Mouse (Mus musculus): Measurements from ENCODE around the gene Map2k5.
A peak's percentile ranks its signal among the peaks of the same experiment; 100 is the strongest.

Map2k5 gene

DNA sequence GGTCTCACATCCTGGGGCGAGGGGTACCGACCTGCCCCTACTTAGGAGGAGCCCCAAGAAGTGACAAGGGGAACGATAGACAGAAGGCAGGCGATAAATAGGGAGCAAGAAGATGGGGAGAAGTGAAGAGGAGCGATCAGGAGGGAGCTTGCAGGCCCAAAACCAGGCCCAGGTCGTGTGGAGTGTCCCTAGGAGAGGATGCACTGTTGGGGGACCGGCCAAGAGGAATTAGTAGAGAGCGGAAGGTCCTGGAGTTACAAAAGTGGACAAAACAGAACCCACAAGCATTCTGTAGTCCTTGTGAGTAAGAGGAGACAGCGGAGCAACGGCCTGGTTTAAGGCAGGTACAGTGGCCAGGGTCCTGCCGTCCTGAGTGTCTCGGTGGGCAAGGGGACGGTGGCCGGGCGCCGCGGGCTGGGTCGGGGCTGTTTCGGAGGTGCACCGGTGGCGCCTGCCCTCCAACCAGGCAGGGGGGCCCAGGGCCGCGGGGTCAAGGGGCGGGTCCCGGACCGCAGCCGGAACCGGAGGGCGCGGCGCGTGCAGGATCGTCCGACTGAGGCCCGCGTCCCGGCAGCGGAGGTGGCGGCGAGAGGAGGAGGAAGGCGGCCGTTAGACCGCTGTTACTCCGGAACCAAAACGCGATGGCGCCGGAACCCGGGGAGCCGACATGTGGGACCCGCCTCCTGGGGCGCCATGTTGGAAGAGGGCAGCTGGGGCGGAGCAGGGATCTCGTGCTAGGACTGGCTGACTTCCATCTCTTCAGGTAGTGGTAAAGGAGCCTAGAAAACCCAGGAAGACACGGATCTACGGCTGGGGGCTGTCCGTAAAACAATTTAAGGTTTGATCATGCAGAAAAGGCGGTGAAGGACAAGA lies at the start of gene Map2k5:
TSS of gene Map2k5 (minus strand) at position 633 of the 873 bp plus-strand sequence.
- DNase-seq (ENCODE audit: low spot score), result peak; percentile 92

DNA sequence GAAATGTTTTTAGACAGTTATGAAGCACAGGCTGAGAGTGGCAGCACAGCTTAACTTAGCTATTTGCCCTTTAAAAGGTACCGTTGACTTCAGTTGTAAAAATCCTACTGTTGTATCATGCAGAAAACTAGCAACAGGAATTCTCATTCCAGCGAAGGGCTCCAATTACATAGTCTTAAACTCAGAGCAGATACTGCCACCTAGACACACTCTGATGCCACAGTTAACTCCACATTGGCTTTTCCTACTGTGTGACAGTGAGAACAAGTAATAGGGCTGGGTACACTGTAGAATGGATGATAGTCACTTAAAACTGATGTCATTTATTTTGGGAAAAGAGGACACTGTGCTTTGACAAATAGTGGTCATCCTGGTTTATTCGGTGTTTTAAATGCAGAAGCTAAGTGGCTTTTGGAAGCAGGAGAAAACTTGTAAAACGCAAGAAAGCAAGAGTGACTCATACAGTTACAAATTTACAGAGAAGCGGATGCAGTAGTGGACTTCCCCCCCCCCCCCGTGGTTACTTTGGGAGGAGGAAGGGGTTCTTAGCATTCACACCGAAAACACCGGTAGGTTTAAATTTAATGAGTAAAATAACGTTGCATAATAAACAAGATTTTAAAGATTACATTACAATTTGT lies 43.5 kb upstream of the Map2k5 start:
- DNase-seq (ENCODE audit: low spot score), result no peak

DNA sequence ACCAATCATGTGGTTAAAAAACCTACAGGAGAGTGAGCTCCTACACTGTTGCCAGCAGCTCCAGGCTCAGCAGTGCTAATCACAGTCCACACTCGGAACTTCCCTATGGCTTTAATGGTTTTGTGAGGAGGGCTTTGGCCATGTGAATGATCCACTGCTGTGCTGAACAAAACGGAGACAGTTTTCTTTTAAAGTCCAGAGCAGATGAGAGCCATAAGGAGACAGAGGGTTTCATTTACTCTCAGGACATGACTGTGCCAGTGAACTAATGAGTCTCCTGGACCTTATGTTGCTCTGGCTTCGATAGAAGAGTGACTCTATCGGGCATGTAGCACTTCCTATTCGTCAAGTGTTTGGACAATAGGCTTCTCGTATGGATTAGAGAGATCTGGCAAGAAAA lies 42.7 kb upstream of the Map2k5 start:
- no peak for DNase-seq (ENCODE audit: low spot score)

DNA sequence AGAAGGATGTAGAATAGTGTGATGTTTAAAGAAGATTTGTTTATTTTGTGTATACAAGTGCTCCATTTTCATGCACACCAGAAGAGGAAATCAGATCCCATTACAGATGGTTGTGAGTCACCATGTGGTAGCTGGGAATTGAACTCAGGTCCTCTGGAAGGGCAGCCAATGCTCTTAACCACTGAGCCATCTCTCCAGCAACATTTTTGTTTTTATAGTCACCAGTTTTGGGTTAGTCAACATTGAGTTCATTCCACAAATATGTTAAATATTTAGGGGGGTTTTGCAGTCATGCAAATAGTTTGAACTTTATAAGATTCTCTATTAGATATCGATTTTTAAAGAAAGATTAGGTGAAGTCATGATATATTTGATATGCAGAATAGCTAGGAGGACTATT lies 22.5 kb upstream of the Map2k5 start:
- DNase-seq (ENCODE audit: low spot score), result no peak

DNA sequence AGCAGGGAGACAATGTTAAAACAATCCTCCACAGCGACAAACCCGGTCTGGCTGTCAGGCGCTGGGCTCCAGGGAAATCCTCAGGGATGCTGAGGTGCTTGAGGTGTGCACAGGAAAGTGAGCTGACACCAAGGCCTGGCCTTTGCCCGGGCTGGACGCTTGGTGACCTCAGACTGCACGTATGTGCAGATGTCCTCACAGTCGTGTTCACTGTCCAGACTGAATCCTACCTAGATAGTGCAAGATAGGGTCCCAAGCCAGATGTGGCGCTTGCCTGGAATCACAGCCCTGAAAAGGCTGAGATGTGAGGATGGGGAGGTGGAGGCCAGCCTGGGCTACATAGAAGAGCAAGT lies 21.7 kb upstream of the Map2k5 start:
- no peak for DNase-seq (ENCODE audit: low spot score)

DNA sequence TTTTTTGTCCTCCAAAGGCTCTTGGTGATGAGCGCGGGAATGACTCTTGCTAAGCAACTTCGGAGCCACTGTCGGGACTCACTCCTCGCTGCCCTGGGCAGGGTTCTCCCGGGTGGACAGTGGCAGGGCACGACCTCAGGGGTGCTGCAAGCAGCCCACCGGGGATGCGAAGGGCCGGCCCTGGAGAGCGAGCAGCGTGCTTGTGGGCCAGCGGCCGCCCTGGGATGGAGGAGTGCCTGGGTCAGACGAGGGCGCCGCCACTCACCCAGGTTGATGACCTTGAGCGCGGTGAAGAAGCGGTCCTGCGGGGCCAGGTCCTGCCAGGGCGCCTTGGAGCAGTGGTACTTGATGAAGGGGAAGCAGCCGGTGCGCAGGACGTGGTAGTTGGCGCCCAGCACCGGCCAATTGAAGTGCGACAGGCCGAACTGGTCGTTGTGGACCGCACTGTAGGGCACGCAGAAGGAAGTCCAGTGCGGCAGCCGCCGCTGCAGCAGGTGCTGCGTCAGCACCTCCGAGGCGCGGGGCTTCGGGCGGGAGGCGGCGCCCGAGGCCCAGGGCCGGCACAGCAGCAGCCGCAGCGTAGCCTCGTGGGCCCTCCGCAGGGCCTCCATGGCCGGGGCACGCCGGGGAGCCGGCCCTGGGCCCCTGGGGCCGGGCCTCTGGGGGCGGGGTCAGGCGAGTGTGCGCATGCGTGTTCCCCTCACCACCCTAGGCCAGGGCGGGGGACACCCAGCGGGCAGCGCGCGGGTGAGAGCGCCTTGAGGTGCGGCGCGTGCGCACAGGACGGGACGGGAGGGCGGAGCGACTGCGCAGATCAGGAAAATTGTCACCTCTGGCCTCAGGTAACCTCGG lies 21.1 kb upstream of the Map2k5 start, which contains the start of gene 2300009A05Rik:
TSS of gene 2300009A05Rik (minus strand) at position 636 of the 852 bp plus-strand sequence.
- DNase-seq (ENCODE audit: low spot score), result peak; percentile 97

DNA sequence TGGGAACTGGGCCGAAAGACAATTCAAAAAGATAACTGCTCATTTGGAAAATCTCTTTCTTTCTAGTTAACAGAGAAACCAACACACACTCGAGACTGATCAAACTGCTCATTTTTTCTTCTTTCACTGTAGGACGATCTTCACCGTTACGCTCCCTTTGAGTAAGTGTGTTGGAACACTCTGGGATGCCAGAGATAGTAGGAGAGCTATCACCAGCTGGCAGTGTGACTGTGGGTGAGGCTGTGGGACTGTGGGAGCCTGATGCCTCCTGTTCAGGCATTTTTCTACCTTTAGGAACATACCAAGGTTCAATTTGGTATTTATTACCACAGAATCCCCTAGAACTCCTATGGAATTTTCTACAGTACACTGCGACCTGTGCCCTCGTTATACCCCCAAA lies 17.9 kb upstream of the Map2k5 start:
- no peak for DNase-seq (ENCODE audit: low spot score)

DNA sequence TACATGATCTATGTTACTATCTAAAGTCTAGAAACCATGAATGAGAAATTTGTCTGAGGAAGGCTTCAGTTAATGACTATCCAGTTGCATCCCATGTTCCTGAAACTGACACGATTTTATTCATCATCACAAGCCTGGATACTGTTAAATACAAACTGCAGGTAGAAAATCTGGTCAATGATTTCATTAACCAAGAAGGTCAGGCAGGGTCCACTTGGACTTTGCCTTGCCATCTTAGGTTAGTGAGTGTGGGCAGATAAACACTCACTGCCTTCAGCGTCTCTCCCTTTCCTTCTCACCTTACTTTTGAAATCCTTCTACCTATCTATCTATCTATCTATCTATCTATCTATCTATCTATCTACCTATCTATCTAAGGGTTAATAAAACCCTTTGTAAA lies 13.6 kb upstream of the Map2k5 start:
- no peak for DNase-seq (ENCODE audit: low spot score)

DNA sequence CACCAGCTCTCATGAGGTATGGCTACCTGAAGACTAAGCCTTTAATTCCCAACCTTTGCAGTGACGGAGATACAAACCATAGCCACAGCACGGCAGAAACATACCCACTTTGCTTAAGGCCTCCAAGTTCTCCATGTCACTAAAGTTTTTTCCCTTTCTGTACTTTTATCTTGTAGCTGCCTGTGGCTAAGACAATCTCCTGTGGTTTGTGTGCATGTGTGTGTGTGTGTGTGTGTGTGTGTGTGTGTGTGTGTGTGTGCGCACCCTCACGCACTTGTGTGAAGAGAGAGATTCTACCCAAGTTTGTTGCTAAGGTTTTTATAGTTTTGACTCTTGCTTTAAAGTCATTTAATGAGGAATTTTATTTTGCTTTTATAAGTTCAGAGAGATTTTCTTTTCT lies 5.1 kb upstream of the Map2k5 start:
- DNase-seq (ENCODE audit: low spot score), result no peak

DNA sequence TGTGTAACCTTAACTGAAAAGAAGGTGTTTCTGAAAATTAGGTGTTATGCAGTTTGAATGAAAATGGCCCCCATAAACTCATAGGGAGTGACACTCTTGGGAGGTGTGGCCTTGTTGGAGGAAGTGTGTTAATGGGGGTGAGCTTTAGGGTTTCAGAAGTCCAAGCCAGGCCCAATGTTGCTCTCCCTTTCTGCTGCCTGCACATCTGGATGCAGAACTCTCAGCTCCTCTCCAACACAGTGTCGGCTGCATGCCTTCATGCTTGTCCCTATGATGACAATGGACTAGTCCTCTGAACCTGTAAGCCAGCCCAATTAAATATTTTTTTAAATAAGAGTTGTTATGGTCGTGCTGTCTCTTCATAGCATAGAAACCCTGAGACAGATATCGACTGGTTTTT lies 2.6 kb upstream of the Map2k5 start:
- no peak for DNase-seq (ENCODE audit: low spot score)

DNA sequence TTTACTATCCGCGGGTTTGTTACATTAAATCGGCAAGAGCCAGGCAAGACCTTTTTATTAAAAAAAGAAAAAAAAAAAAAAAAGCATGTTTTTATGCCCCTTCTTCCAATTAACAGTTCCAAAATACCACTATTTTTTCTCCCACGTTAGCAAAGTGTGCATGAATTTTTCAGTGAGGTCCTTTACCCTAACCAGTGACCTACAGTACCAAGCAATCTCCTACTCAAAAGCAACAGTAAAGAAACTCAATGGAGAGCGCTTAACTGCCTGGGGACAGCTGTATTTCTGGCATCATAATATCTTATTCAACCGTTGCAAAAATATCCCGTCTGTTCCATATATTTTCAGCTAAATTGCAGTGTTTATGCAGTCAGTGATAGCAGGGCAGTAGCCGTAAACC lies 472 bp upstream of the Map2k5 start:
- no peak for DNase-seq (ENCODE audit: low spot score)

DNA sequence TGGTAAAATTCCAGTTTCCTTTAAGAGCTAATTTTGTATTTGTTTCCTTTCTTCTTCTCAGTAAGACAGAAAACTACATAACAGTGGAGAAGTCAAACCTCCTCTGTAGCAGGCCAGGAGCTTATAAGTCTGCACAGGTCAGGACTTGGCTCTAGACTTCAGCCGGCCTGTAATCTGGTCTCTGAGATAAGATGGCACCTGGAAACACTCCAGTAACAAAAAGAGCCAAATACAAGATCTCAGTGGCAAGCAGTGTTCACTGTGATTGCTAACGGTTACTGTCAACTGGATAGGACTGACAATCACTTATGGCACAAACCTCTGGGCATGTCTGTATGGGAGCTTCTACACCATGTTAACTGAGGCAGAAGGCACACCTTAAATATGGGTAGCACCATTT lies 4.4 kb downstream of the Map2k5 start:
- no peak for DNase-seq (ENCODE audit: low spot score)

DNA sequence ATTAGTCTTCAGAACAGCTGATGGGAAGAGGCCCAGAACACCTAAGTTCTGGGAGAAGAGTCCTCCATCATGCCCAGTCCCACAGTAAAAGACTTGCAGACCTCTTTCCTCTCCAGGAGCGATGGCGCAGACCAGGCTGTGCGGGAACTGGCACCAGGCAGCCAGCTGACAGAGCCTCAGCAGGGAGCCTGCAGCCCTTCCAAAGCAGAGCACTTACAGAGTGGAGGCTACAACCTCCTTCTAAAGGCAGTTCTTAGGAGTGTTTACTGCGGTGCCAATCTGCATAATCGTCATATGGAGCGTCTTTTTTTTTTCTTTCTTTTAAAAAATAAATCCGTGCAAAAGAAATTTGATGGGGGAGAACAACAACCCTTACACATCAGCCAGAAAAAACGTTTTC lies 5.2 kb downstream of the Map2k5 start:
- DNase-seq (ENCODE audit: low spot score), result no peak

DNA sequence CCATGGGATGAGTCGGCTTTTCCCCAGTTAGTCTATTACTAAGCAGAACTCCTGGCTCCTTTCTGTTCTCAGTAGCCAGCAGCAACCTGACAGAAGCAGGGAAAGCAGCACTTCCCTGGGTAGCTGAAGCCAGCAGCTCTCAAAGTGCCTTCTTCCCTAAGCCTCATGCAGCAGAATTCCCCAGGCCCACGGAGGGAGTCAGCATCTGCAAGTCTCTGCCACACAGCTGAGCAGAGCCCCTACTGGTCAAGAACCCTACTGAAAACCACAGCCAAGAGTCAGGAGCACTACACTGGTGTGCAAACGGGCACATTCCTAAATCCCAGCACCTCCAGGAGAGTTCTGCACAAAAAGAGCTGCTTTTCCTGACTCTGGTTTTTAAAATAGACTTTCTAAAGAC lies 17.3 kb downstream of the Map2k5 start:
- no peak for DNase-seq (ENCODE audit: low spot score)

DNA sequence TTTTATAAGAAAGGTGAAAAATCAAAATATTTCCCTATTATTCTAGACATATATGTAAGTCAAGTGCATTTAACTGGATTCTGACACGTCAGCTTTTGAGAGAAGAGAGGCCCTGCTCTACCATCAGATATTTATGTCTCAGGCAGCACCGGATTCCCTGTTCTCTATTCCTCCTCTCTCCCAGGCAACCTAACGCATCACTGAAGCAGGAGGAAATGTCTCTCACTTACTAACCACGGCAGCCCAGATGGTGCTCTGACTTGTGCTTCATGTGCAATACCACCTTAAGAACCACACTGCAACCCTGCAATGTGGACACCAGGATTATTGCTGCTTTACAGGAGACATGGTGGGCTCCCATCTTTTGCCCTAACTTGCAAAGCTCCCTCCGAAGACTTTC lies 18.7 kb downstream of the Map2k5 start:
- DNase-seq (ENCODE audit: low spot score), result no peak

DNA sequence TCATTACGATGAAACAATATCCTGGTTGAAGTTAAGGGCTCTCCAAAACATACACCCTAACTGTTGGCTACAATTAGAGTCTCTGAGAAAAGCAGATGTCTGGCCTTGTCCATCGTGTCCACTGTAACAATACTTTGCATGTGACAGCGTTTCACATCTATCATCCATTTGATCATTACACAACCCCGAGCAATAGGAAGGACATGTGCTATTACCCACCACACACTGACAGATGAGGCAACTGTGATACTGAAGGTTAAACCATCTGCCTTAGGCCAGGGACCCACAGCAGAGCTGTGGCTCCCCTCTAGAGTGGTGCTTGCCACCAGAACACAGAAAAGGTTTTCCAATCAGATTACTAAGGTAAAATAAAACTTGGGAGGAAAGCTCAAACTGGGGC lies 21.0 kb downstream of the Map2k5 start:
- no peak for DNase-seq (ENCODE audit: low spot score)

DNA sequence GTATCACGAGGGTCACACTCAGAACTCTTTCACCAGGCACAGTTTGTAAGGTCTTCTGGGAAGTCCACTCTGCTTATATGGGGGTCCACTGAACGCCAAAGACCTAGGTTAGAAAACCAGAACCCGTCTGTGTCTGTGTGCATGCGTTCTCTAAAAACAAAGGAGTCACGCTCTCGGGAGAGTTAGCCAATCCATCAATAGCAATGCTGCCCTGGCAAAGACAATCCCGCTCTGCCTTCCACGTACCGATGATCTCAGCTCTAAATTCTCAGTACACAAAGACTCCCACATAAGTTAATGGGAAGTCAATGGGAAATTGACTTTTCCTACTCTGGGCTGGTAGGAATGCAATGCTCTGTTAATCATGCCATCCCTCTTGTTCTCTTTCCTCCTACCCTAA lies 21.4 kb downstream of the Map2k5 start:
- DNase-seq (ENCODE audit: low spot score), result no peak

DNA sequence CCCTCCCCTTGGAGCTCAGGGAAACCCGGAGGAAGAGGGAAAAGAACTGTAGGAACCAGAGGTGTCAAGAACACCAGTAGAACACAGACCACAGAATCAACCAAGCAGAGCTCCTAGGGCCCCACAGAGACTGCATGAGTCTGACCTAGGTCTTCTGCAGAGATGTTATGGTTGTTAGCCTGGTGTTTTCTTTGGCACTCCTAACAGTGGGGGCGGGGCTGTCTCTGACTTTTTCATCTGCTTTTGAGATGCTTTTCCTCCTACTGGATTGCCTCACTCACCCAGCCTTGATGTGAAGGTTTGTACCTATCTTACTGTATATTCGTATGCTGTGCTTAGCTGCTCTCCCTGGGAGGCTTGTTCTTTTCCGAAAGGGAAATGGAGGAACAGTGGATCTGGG lies 23.5 kb downstream of the Map2k5 start:
- DNase-seq (ENCODE audit: low spot score), result no peak

DNA sequence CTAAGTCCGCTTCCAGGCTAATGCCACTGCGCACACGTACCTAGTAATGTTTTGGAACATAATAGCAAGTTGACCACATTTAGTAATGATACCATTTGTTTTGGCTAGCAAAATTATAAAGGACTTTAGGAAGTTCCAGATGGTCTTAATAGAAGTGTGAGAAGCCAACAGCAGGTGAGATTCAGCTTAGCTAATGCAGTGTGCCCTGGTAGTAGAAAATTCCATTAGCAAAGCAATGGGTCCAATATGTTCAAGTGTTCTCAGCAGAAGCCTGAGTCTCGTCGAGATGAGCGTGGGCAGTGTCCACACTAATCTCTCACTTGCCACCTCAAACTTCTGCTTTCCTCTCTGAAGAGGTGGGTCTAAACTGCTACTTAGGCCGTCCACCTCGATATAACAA lies 27.7 kb downstream of the Map2k5 start:
- no peak for DNase-seq (ENCODE audit: low spot score)

DNA sequence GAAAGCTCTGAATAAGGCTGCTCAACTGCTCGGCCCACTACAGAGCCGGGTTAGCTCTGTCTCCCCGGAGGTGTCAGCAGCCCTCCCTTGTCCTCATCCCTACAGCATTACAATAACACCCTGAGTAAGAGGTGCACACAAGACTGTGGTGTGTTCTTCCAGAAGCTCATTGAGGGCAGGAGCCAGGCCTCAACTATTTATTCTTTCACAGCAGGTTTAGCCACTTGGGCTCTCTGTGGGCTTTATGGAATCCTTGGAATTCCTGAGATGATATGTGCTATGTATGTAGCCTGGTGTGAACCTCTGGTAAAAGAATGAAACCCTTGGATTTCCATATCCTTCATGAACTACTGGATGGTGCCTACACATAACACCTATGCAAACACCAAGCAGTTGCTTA lies 28.5 kb downstream of the Map2k5 start:
- DNase-seq (ENCODE audit: low spot score), result no peak

DNA sequence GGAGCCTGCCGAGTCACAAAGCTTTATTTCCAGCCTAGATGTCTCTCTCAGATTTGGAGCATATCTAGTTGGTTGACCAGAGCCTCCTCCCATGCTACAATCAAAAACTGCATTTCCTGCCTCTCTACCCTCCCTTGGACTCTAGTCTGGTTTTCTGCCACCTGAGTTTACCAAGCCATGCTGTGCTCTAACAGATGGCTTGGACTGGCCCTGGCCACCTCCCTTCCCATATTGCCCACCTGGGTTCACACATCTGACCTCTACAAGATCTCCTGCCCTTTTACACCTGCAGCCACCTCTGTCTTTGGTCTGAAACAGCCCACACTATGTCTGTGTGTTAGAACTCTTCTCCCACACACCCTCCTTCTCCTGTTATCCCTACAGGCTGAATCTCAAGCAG lies 29.6 kb downstream of the Map2k5 start:
- no peak for DNase-seq (ENCODE audit: low spot score)

DNA sequence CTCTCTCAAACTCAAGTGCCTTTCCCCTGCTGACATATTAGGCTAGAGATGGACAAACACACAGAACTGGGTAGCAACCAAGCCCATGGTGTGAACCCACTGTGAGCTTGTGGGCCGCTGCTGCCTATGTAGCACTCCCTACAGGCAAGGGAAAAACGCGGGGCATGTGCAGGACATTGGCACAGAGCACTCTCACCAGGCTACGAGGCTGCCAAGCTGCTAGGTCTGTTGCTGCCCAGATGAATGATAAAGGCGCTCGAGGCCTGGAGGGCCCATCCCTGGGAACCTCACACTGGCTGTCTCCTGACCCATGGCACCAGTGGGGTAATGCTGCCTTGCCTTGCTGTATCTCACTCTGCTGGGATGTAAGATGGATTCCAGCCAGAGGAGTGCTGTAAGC lies 31.7 kb downstream of the Map2k5 start:
- DNase-seq (ENCODE audit: low spot score), result no peak

DNA sequence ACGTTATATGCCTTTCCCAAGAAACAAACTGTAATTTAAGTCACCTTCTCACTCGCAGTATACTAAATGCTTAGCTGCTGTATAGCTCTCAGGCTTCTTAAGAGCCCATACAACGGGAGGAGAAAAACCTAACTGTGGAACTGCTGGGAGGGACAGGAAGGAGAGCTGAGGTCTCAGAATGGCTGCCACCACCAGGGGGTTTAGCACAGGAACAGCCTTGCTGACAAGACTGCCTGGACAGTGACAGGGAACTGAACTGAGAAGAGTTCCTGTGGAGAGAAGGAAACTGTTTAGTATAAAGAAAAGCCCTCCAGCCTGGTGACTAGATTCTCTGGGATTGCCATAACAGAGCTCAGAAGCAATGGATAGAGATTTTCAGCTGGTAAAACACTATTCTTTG lies 35.9 kb downstream of the Map2k5 start:
- DNase-seq (ENCODE audit: low spot score), result no peak
